Mouse (Mus musculus): ENCODE measurements at regions not wholly inside any gene's neighbourhood (a gene's known extent, or its start where the extent isn't known, plus 50 kb on each side); places are given as distances from the start of the nearest gene placed in this dataset.
"Not testable (repeated sequence)": the region's sequence is repeated elsewhere in the genome, so short reads cannot be mapped to it uniquely, and the experiment has no call there.

DNA sequence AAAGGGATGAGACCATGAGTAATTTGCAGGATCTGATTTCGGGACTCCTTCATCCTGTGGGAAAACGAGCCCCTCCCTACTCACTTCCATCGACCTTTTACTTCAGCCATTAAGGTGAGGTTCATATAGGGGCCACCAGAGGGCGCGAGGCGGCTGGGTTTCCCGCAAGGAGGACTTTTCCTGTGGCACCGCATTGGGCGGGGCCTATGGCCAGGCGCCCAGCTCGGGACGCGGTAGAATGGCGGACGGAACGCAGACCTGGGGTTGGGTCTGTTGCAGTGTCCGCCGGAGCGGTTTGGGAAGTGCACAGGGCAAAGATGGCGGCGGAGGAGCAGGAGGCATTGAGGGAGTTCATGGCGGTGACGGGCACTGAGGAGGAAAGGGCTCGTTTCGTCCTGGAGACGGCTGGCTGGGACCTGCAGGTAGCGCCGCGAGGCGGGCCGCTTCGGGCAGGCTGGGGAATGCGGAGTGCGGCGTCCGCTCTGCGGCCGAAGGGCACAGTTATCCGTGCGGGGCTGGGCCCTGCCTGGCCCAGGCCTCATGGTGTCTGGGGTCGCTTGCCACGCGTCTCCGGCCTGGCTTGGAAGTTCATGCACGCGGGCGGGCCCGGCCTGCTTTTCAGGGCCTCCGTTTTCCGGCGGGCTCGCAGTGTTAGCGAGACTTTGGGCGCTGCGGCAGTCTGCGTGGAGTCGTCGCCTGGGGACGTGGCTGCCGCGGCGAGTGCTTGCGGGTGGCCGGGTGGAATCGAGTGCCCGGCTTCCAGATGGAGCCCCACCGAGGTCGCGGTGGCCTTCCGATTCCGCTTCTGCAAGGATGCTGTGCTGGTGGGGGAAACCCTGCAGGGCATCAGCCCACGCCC lies 219.1 kb downstream of the Gm31371 start:
- DNase-seq (ENCODE audit: low read depth) = peak; percentile 54

DNA sequence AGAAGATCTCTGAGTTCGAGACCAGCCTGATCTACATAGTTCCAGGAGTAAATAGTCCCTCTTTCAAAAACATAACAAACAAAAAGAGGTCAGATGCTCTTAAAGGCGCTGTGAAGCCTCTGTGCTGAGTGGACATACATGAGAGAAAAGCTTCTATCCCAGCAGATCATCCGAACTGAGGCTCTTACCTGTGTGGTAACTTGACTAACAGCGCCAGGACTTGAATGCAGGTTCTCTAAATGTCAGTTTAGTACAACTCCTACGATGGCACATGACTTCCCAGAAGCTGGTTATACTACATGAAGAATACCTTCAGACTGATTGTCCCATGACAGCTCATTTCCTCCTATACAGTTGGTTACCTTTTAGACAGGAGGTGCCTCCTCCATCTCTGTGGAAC lies 220.4 kb downstream of the Gm31371 start:
- DNase-seq (ENCODE audit: low read depth) = not testable (repeated sequence)

DNA sequence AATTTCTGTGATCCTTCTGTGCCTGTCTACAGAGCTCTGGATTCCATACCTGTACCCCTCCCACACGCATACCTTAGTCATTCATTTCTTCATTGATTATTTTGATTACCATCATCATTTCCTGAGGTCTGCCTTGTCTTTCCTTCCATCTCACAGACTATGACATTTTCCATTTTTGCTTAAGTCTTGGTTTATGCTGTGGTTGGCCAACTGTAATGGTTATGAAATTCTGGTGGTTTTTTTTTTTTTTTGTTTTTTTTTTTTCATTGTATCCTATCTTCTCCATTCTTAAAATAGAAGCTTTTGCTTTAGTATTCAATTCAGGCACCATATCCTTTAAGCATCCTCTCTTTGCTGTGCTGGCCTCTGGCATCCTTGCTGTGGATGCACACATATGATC lies 227.4 kb downstream of the Gm15319 start:
- DNase-seq (ENCODE audit: low read depth) = not testable (repeated sequence)

DNA sequence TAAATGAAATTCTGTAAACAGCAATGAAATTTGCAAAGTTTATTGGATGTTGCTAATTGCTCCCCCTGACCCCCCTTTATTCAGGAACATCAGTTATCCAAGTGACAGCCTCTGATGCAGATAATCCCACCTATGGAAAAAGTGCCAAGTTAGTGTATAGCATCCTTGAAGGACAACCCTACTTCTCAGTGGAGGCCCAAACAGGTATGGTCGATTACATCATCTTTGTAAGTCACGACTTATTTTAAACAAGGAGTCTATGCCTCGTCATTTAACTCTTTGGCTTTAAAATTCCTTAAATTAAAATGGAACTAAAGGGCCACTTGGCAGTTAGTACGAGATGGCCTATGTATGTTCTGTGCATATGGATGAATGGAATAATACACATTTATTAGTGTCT lies 217.6 kb downstream of the Gm15319 start:
- not testable (repeated sequence) for DNase-seq (ENCODE audit: low read depth)

DNA sequence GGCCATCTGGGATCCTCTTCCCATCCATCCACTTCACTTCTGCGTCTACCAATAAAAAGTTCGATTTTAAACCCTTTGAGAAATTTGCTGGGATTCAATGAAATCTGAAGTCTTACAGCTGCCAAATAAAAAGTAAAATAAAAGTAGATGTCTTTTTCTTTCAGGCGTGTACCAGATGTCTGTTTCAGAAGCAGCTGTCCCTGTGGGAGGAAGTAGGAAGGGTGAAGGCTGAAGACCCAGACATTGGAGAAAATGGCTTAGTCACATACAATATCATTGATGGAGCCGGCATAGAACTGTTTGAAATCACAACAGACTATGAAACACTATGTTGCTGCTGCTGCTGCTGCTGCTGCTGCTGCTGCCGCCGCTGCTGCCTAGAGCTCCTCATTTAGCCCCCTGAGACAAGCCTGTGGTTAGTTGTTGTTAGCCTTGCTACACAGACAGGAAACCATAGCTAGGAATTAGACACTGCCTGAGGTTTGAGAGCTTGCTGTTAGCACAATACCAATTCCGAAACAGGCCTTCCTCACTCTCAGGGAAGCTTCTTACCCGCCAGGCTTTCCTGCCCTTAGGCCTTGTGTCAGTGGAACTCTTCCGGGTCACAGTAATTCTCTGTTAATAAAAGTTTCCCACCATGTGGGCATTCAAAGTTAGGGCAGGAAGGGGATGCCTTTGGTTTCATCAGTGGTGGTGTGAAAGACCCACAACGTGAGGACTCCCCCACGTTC lies 211.5 kb downstream of the Gm15319 start:
- not testable (repeated sequence) for DNase-seq (ENCODE audit: low read depth)

DNA sequence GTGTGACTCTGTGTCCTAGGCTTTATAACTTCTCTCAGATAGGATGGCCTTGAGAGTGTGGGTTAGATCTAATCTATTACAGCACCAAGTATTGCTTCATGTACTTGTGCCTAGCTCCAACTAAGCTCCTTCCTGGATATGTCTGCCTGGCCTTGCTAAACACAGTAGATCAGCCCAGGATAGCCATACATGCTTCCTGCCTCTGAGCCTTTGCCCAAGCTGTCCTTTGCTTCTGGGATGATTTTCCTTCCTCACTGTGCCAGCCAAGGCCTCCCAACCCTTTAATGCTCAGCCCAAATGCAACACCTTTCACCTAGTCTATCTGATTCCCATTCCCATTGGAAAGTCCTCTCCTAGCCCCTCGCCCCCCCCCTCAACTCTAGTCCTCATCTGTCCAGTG lies 208.9 kb downstream of the Gm15319 start:
- not testable (repeated sequence) for DNase-seq (ENCODE audit: low read depth)
